Mouse (Mus musculus): ENCODE data around the gene Bmpr2. TPM values are rescaled to one million over a fixed set of nuclear protein-coding genes. Genes with fewer than 3 reads are reported as not detected.
"Not testable (repeated sequence)": the region's sequence is repeated elsewhere in the genome, so short reads cannot be mapped to it uniquely, and the experiment has no call there.

Bmpr2 gene
- total RNA-seq (2021), result 10 to 100 TPM; 40.5 to 43.4 TPM
- long read RNA-seq, experiment 1, full-length matches to known transcripts, result 3 of 10 reads
- long read RNA-seq, experiment 1, partial matches to known transcripts, result 1 of 10 reads
- long read RNA-seq, experiment 1, other reads (novel, unspliced or antisense), result 6 of 10 reads
- long read RNA-seq, experiment 2, partial matches to known transcripts, result 1 of 8 reads
- long read RNA-seq, experiment 2, other reads (novel, unspliced or antisense), result 7 of 8 reads

GRCm38 (mm10) chr1:59763164-59763768, at the start of gene Bmpr2:
Gene Bmpr2, plus strand, starts transcription at chr1:59763400.
- peak; percentile 85 to 90 for DNase-seq (ENCODE audit: low spot score in 2 of 2)

- no peak for DNase-seq (ENCODE audit: low spot score in 2 of 2)
These were observed 43.3 kb upstream of the Bmpr2 start for GRCm38 (mm10) chr1:59719900-59720299.

- DNase-seq (ENCODE audit: low spot score in 2 of 2), result no peak
These were observed 37.5 kb upstream of the Bmpr2 start for GRCm38 (mm10) chr1:59725661-59726060.

GRCm38 (mm10) chr1:59730106-59730505, 33.1 kb upstream of the Bmpr2 start:
- no peak for DNase-seq (ENCODE audit: low spot score in 2 of 2)

- no peak for DNase-seq (ENCODE audit: low spot score in 2 of 2)
These were observed 32.5 kb upstream of the Bmpr2 start for GRCm38 (mm10) chr1:59730737-59731136.

- no peak for DNase-seq (ENCODE audit: low spot score in 2 of 2)
These were observed 29.1 kb upstream of the Bmpr2 start for GRCm38 (mm10) chr1:59734076-59734475.

- DNase-seq (ENCODE audit: low spot score in 2 of 2), result no peak
These were observed 24.3 kb upstream of the Bmpr2 start for GRCm38 (mm10) chr1:59738768-59739414.

GRCm38 (mm10) chr1:59739577-59740354, 23.4 kb upstream of the Bmpr2 start:
- no peak for DNase-seq (ENCODE audit: low spot score in 2 of 2)

- DNase-seq (ENCODE audit: low spot score in 2 of 2), result no peak
These were observed 14.2 kb upstream of the Bmpr2 start for GRCm38 (mm10) chr1:59749047-59749446.

GRCm38 (mm10) chr1:59749724-59750123, 13.5 kb upstream of the Bmpr2 start:
- not testable (repeated sequence) for DNase-seq (ENCODE audit: low spot score in 2 of 2)

- no peak for DNase-seq (ENCODE audit: low spot score in 2 of 2)
These were observed 7.9 kb upstream of the Bmpr2 start for GRCm38 (mm10) chr1:59755298-59755697.

- DNase-seq (ENCODE audit: low spot score in 2 of 2), result no peak
These were observed 4.9 kb upstream of the Bmpr2 start for GRCm38 (mm10) chr1:59758325-59758724.

- DNase-seq (ENCODE audit: low spot score in 2 of 2), result peak; percentile 10 to 21
These were observed 992 bp upstream of the Bmpr2 start for GRCm38 (mm10) chr1:59762208-59762607.

- DNase-seq (ENCODE audit: low spot score in 2 of 2), result peak; percentile 35 to 66
These were observed 493 bp upstream of the Bmpr2 start for GRCm38 (mm10) chr1:59762651-59763163.

- peak; percentile 30 to 66 for DNase-seq (ENCODE audit: low spot score in 2 of 2)
These were observed 616 bp downstream of the Bmpr2 start for GRCm38 (mm10) chr1:59763781-59764251.

GRCm38 (mm10) chr1:59764407-59764971, 1.3 kb downstream of the Bmpr2 start:
- DNase-seq (ENCODE audit: low spot score in 2 of 2), result peak; percentile 16 to 44

- DNase-seq (ENCODE audit: low spot score in 2 of 2), result no peak
These were observed 2.1 kb downstream of the Bmpr2 start for GRCm38 (mm10) chr1:59765279-59765678.

- DNase-seq (ENCODE audit: low spot score in 2 of 2), result no peak
These were observed 3.4 kb downstream of the Bmpr2 start for GRCm38 (mm10) chr1:59766626-59767025.

GRCm38 (mm10) chr1:59771871-59772270, 8.7 kb downstream of the Bmpr2 start:
- DNase-seq (ENCODE audit: low spot score in 2 of 2), result no peak

- no peak for DNase-seq (ENCODE audit: low spot score in 2 of 2)
These were observed 17.9 kb downstream of the Bmpr2 start for GRCm38 (mm10) chr1:59781080-59781479.

- no peak for DNase-seq (ENCODE audit: low spot score in 2 of 2)
These were observed 25.8 kb downstream of the Bmpr2 start for GRCm38 (mm10) chr1:59788975-59789374.

All from gastrocnemius, postnatal 4 days (tissue).